In genomic region chr3:142852911-142853310, GRCm38 (mm10) we compare ENCODE assay signal across 21 mouse cellular contexts. TPM values are rescaled to one million over a fixed set of nuclear protein-coding genes. Genes with fewer than 3 reads are reported as not detected.
A peak's percentile ranks its signal among the peaks of the same experiment; 100 is the strongest.
DNase-seq lines count a peak whose midpoint lies in the region; ATAC-seq and TF ChIP-seq lines count a peak whose summit lies in the region.
"Had no signal": no experiment of that assay in that cellular context is flagged by ENCODE, and none has a peak within 500 bp of the region (broad histone marks: within the 10 kb centered on the region; RNA-seq: fewer than 3 reads in every experiment).

No protein-coding gene starts in this region.

- no peak for TF ChIP-seq CTCF in lung, postnatal 0 days (IDR thresholded peaks at IDR 0.05)
- no peak for TF ChIP-seq CTCF in embryonic fibroblast, embryonic 13.5 days (IDR thresholded peaks at IDR 0.05; ENCODE audit: borderline replicate concordance, insufficient read depth, low read length)

- H3K27ac ChIP-seq in lung, postnatal 0 days (ENCODE audit: low read length): no peak overlapping the region
- H3K27ac ChIP-seq in embryonic fibroblast, embryonic 13.5 days (ENCODE audit: insufficient read depth, low read length): peak overlapping the region; percentile 87
- H3K27ac ChIP-seq in midbrain, embryonic 14.5 days (replicated peaks; ENCODE audit: low read depth, low read length): no peak overlapping the region
- H3K27ac ChIP-seq: embryonic facial prominence, embryonic 13.5 days; embryonic facial prominence, embryonic 15.5 days; forebrain, embryonic 13.5 days; forebrain, embryonic 15.5 days had no signal

- TF ChIP-seq POLR2A in embryonic fibroblast, embryonic 13.5 days (IDR thresholded peaks at IDR 0.05; ENCODE audit: low read depth, low read length): no peak

- H3K4me3 ChIP-seq in lung, postnatal 0 days (ENCODE audit: low read depth, low read length): no peak overlapping the region
- H3K4me3 ChIP-seq in embryonic fibroblast, embryonic 13.5 days (ENCODE audit: insufficient read depth, low read length): no peak overlapping the region
- no peak overlapping the region for H3K4me3 ChIP-seq in midbrain, embryonic 14.5 days (replicated peaks; ENCODE audit: low read depth, low read length)
- H3K4me3 ChIP-seq: embryonic facial prominence, embryonic 13.5 days; embryonic facial prominence, embryonic 15.5 days; forebrain, embryonic 13.5 days; forebrain, embryonic 15.5 days had no signal

- no peak overlapping the region for H3K9ac ChIP-seq in lung, postnatal 0 days (replicated peaks; ENCODE audit: low read depth)
- H3K9ac ChIP-seq in midbrain, embryonic 14.5 days (replicated peaks; ENCODE audit: low read length): no peak overlapping the region
- H3K9ac ChIP-seq: embryonic facial prominence, embryonic 13.5 days; embryonic facial prominence, embryonic 15.5 days; forebrain, embryonic 13.5 days; forebrain, embryonic 15.5 days; forebrain, postnatal 0 days had no signal

- no peak overlapping the region for H3K4me2 ChIP-seq in lung, postnatal 0 days (replicated peaks; ENCODE audit: low read depth, low read length)
- H3K4me2 ChIP-seq in midbrain, embryonic 14.5 days (ENCODE audit: low read length): no peak overlapping the region
- H3K4me2 ChIP-seq: embryonic facial prominence, embryonic 13.5 days; embryonic facial prominence, embryonic 15.5 days; forebrain, embryonic 13.5 days; forebrain, embryonic 15.5 days had no signal

- ATAC-seq in lung, postnatal 0 days: no peak
- no peak for ATAC-seq in midbrain, embryonic 14.5 days (ENCODE audit: low FRiP score, low TSS enrichment)
- ATAC-seq: activated CD4-positive, CD25-positive, alpha-beta regulatory T cell, adult 4 months; forebrain, embryonic 13.5 days; forebrain, embryonic 15.5 days; forebrain, postnatal 0 days had no signal

- no peak for TF ChIP-seq EP300 in lung, postnatal 0 days (IDR thresholded peaks at IDR 0.05)

- DNase-seq in lung, postnatal 25 days (ENCODE audit: low spot score): peak; percentile 3
- DNase-seq in lung, postnatal 0 days (ENCODE audit: low spot score): no peak
- peak; percentile 64 for DNase-seq in NIH3T3 (ENCODE audit: low read depth)
- DNase-seq in embryo, embryonic 10 days (ENCODE audit: low spot score): no peak
- no peak for DNase-seq in midbrain, embryonic 14.5 days
- DNase-seq: adrenal gland, adult 8-10 months; adrenal gland, postnatal 14 days; adrenal gland, postnatal 36 days; cerebellum, adult 11-12 months; cerebellum, adult 2 months; cerebellum, adult 9-10 months; cerebellum, postnatal 10 days; cerebellum, postnatal 25 days; embryo, embryonic 11 days; forebrain, postnatal 0 days had no signal

- no peaks in the 10 kb centered on the region for H3K27me3 ChIP-seq in lung, postnatal 0 days (replicated peaks; ENCODE audit: insufficient read depth, low read length)
- H3K27me3 ChIP-seq in midbrain, embryonic 14.5 days (ENCODE audit: control insufficient read depth, insufficient read depth, low read length): no peaks in the 10 kb centered on the region
- H3K27me3 ChIP-seq: embryonic facial prominence, embryonic 13.5 days; embryonic facial prominence, embryonic 15.5 days; forebrain, embryonic 13.5 days; forebrain, embryonic 15.5 days had no signal

- H3K4me1 ChIP-seq in lung, postnatal 0 days (ENCODE audit: insufficient read depth, low read depth, low read length): no peaks in the 10 kb centered on the region
- peaks cover 7% of the 10 kb centered on the region for H3K4me1 ChIP-seq in embryonic fibroblast, embryonic 13.5 days (ENCODE audit: control insufficient read depth, insufficient read depth, low read length)
- no peaks in the 10 kb centered on the region for H3K4me1 ChIP-seq in midbrain, embryonic 14.5 days (ENCODE audit: control insufficient read depth, insufficient read depth, low read length)
- H3K4me1 ChIP-seq: embryonic facial prominence, embryonic 15.5 days; forebrain, embryonic 13.5 days; forebrain, embryonic 15.5 days had no signal

- H3K36me3 ChIP-seq in lung, postnatal 0 days (ENCODE audit: insufficient read depth, low read length): no peaks in the 10 kb centered on the region
- no peaks in the 10 kb centered on the region for H3K36me3 ChIP-seq in midbrain, embryonic 14.5 days (ENCODE audit: control insufficient read depth, insufficient read depth, low read length)
- H3K36me3 ChIP-seq: embryonic facial prominence, embryonic 15.5 days had no signal

- 86% methylated on average over 3 of the region's 3 CpGs for WGBS in lung, postnatal 0 days
- 97% methylated on average over 3 of the region's 3 CpGs for WGBS in midbrain, embryonic 14.5 days

- no peaks in the 10 kb centered on the region for H3K9me3 ChIP-seq in lung, postnatal 0 days (ENCODE audit: low read length)
- no peaks in the 10 kb centered on the region for H3K9me3 ChIP-seq in midbrain, embryonic 14.5 days (ENCODE audit: control insufficient read depth, low read length)
- H3K9me3 ChIP-seq: embryonic facial prominence, embryonic 13.5 days; embryonic facial prominence, embryonic 15.5 days; forebrain, embryonic 13.5 days; forebrain, embryonic 15.5 days had no signal

RNA-seq across cellular contexts. Expression of gene Pkn2, which starts 28.9 kb away (rescaled TPM):
- polyA plus RNA-seq in lung, postnatal 0 days (2015; fragmentation: Nextera tagmentation; extraction: Ambion mirVana): 56.6 and 57.5 TPM in 2 replicates
- polyA plus RNA-seq in embryonic fibroblast, embryonic 13.5 days (2011; ENCODE audit: insufficient read length, low read depth, missing spikeins): 64.4 and 75.0 TPM in 2 replicates
- 24.7 and 30.9 TPM in 2 replicates for polyA plus RNA-seq in midbrain, embryonic 14.5 days (2014; fragmentation: Nextera tagmentation; extraction: Ambion mirVana)

Comparison
In these comparisons a context has a peak if more than half of its experiments do, and no peak if none do; other contexts are left out.
1. DNase-seq: peak in lung, postnatal 25 days (single experiment) and NIH3T3 (single experiment); none in lung, postnatal 0 days (single experiment), embryo, embryonic 10 days (single experiment) and midbrain, embryonic 14.5 days (single experiment).